Mouse (Mus musculus) heart, embryonic 15.5 days (tissue): Measurements from ENCODE around the gene Fam71f1. TPM values are rescaled to one million over a fixed set of nuclear protein-coding genes. Genes with fewer than 3 reads are reported as not detected.

Source experiments
- ATAC-seq: fragments of 200-750 bp; cut with Nextera tagmentation; replicated peaks from 2 replicates; pipeline ENCODE4 v1.8.0; 2017; ENCODE audit warnings: low read depth, moderate TSS enrichment; ENCODE audit not compliant: insufficient number of reproducible peaks, insufficient read depth, low FRiP score
- H3K27ac ChIP-seq: fragments of 300-500 bp; sonication (generic); 2 replicates; pipeline ENCODE4 v1.5.1; 2015; ENCODE audit warnings: mild to moderate bottlenecking, inconsistent platforms
- H3K27me3 ChIP-seq: fragments of 300-500 bp; sonication (generic); 2 replicates; pipeline ENCODE4 v1.6.1; 2015; ENCODE audit warnings: inconsistent platforms
- H3K36me3 ChIP-seq: fragments of 300-500 bp; sonication (generic); 2 replicates; pipeline ENCODE4 v1.6.1; 2015; ENCODE audit warnings: mild to moderate bottlenecking, inconsistent platforms
- H3K4me1 ChIP-seq: fragments of 300-500 bp; sonication (generic); replicated peaks from 2 replicates; pipeline ENCODE4 v1.6.1; 2015; ENCODE audit warnings: inconsistent platforms
- H3K4me2 ChIP-seq: fragments of 300-500 bp; sonication (generic); 2 replicates; pipeline ENCODE4 v1.6.1; 2015; ENCODE audit warnings: inconsistent platforms, mild to moderate bottlenecking, moderate library complexity
- H3K4me3 ChIP-seq: fragments of 300-500 bp; sonication (generic); 2 replicates; pipeline ENCODE4 v1.5.1; 2015; ENCODE audit warnings: mild to moderate bottlenecking, inconsistent platforms
- H3K9ac ChIP-seq: fragments of 300-500 bp; sonication (generic); 2 replicates; pipeline ENCODE4 v1.6.1; 2015; ENCODE audit warnings: mild to moderate bottlenecking, inconsistent platforms
- H3K9me3 ChIP-seq: fragments of 300-500 bp; sonication (generic); replicated peaks from 2 replicates; pipeline ENCODE4 v1.6.1; 2016; ENCODE audit warnings: inconsistent platforms
- WGBS: fragments of 180-500 bp; shearing (Covaris S2); methylation state at CpG from one replicate; pipeline ENCODE4 v1.1.7; 2015; ENCODE audit warnings: mixed read lengths; 5-methylcytosine and 5-hydroxymethylcytosine counted together
- polyA plus RNA-seq: library from polyadenylated mRNA; unstranded; fragments of >200 nt; fragmentation: Nextera tagmentation; extraction: Ambion mirVana; gene quantifications from 2 replicates; pipeline ENCODE4 v1.2.1, GENCODE M21; 2015

Gene Fam71f1
- 0.08 TPM in 1 of 2 replicates, not detected in the other for polyA plus RNA-seq

DNA sequence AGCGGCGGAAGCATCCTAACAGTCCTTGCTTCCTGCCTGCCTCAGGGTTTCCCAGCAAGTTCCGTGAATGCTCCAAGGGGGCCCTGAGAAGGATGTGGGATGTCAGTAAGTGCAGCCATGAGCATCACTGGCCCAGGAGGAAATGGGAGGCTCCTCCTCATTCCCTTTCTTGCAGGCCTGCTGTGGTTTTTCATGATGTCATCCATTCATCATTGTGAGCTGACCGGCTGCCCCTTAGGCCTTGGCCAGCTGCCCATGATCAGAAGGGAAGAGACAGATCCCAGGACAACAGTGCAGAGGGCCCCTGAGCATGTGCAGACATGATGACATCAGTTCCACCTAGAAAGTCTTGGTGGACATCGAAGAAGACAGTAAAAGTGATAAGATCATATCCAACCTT is at the start of gene Fam71f1:
Fam71f1 (plus strand) TSS at position 262 of the 400 bp plus-strand sequence.
- Histone ChIP-seq H3K4me2 (no peak within 1 kb of the TSS), H3K36me3 (no peaks in the 10 kb centered on the region), H3K9me3 (no peaks in the 10 kb centered on the region), H3K27me3 (no peaks in the 10 kb centered on the region), H3K4me1 (0 out of 2 replicates have a peak, but pooled peaks cover 3% of the 10 kb centered on the region), H3K9ac (no peak within 1 kb of the TSS), H3K4me3 (no peak within 1 kb of the TSS), H3K27ac (no peak within 1 kb of the TSS)
- ATAC-seq: peak; percentile 60
- 45% methylated on average over 5 of the region's 5 CpGs for WGBS

DNA sequence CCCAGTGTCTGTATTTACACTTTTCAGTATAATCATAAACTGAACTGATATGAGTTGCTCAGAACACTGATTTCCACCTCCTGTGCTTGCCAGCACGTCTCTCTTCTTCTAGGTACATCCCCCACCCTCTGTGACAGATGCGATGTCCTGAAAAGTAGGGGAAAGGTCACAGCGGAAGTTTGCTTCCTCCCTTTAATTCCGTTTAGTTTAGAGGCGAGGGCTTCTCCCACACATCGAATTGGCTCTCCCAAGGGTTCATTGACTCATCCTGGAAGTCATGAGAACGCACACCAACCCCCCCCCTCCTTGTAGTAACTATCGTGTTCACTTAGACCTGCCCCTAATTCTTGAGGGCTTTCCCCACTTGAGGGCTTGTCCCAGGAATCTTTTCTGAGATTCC is 48.0 kb upstream of the Fam71f1 start:
- H3K9me3 ChIP-seq: no peaks in the 10 kb centered on the region
- peaks cover 19% of the 10 kb centered on the region for H3K4me1 ChIP-seq
- peak overlapping the region; percentile 35 for H3K4me2 ChIP-seq
- H3K4me3 ChIP-seq: 0 out of 2 replicates have a peak overlapping the region, but pooled peaks have one; percentile 1
- no peaks in the 10 kb centered on the region for H3K27me3 ChIP-seq
- WGBS: 3% methylated on average over 8 of the region's 8 CpGs
- no peak for ATAC-seq
- no peak overlapping the region; the same call in 1 of the 2 replicates for H3K27ac ChIP-seq
- H3K36me3 ChIP-seq: peaks cover 7% of the 10 kb centered on the region
- H3K9ac ChIP-seq: no peak overlapping the region

DNA sequence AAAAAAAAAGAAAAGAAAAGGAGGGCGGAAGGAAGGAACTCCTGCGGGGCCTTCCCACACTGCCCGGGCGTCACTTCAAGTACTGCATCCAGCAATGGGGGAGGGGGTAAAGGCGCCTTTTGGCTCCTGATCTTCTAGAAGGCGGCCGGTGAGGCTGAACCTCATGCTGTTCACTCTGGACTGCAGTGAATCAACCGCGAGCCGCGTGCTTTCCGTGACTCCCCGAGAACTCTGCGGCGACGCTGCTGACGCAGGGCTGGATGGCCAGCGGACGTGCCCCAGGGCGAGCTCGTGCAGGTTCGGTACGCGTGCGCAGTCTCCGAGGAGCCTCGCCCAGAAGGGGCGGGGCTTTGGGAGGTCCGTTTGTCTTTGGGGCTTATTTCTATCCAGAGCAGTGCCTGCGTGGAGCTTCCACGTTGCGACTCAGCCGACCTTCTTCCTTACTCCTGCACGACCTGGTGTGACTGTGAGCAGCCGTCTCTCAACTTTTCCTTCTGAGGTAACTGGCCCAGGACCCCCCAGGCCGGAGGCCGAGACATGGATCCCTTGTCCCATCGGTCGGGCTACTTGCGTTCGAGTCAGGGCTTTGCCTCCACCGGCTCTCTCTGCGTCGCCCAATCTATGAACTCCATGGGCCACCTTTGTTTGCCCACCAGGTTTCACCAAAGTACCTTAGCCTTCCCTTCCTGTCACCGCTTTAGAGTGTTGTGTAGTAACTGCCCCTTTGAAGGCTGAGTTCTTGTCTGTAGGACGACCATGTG is 46.4 kb upstream of the Fam71f1 start, which contains the start of gene Hilpda:
Hilpda (plus strand) TSS at position 177 of the 761 bp plus-strand sequence.
- H3K9me3 ChIP-seq: no peaks in the 10 kb centered on the region
- ATAC-seq: peak; percentile 97
- peak within 1 kb of the TSS; percentile 78 for H3K4me2 ChIP-seq
- peaks cover 19% of the 10 kb centered on the region for H3K4me1 ChIP-seq
- peaks cover 7% of the 10 kb centered on the region for H3K36me3 ChIP-seq
- peak within 1 kb of the TSS; percentile 72 for H3K9ac ChIP-seq
- H3K27ac ChIP-seq: peak within 1 kb of the TSS; percentile 87
- no peaks in the 10 kb centered on the region for H3K27me3 ChIP-seq
- under 1% methylated on average over 45 of the region's 46 CpGs for WGBS
- peak within 1 kb of the TSS; percentile 78 for H3K4me3 ChIP-seq

DNA sequence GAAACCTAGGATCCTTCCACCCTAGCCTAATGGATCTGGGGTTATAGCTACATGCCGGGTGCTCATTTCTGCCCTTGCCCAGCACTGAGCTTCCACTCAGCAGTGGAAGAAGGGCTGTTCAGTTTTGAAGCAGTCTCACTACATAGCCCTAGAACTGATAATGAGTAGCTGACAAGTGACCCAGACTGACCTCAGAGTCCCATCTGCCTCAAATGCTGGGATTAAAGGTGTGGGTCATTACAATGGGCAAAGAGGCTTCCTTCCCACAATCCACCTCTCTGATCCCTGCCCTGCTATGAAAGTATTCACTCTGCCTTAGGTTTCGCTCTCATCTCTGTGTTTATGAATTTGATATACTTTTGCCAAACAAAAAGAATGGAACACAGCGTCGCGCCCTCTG is 42.2 kb upstream of the Fam71f1 start:
- H3K4me1 ChIP-seq: peaks cover 17% of the 10 kb centered on the region
- no peaks in the 10 kb centered on the region for H3K27me3 ChIP-seq
- peaks cover 7% of the 10 kb centered on the region for H3K36me3 ChIP-seq
- no peak overlapping the region for H3K4me2 ChIP-seq
- WGBS: 98% methylated on average over 5 of the region's 5 CpGs
- ATAC-seq: no peak
- no peak overlapping the region for H3K27ac ChIP-seq
- no peak overlapping the region for H3K9ac ChIP-seq
- H3K4me3 ChIP-seq: no peak overlapping the region
- H3K9me3 ChIP-seq: no peaks in the 10 kb centered on the region

DNA sequence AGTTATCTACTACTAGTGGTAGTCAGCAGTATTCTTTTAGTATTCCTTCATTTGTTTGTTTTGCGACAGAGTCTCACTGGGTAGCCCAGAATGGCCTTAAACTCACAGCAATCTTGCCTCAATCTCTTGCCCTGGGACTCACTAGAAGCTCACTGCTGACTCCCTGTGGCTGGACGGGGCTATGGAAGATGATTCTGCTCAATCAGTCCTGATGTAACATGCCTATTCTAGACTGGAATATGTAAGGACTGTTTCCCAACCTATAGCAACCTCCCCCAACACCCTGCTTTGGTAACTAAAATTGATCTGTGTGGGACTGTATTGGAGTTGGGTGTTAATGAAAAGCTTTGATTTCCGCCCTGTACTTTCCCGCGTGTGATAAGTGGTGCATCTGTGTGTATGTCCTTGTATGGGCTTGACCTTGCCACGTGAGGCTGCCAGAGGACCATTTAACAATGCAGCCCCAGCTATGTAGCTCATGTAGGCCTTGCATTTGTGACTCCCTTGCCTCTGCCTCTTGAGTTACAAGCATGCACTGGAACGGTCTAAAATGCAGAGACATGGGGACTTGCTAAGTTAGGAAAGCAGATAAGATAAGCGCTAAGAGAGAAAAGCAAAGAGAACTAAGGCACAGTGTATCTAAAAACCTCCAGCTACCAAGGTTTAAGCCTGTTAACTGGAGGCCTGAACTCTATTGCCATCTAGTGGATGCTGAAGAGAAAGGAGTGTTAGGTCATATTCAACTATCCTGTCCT is 40.2 kb upstream of the Fam71f1 start:
- H3K27me3 ChIP-seq: no peaks in the 10 kb centered on the region
- H3K9ac ChIP-seq: 0 out of 2 replicates have a peak overlapping the region, but pooled peaks have one; percentile 5
- ATAC-seq: peak; percentile 74
- no peak overlapping the region for H3K4me3 ChIP-seq
- no peaks in the 10 kb centered on the region for H3K9me3 ChIP-seq
- 11% methylated on average over 8 of the region's 8 CpGs for WGBS
- H3K27ac ChIP-seq: peak overlapping the region; percentile 82
- peaks cover 12% of the 10 kb centered on the region for H3K4me1 ChIP-seq
- H3K36me3 ChIP-seq: peaks cover 7% of the 10 kb centered on the region
- H3K4me2 ChIP-seq: 0 out of 2 replicates have a peak overlapping the region, but pooled peaks have one; percentile 21

DNA sequence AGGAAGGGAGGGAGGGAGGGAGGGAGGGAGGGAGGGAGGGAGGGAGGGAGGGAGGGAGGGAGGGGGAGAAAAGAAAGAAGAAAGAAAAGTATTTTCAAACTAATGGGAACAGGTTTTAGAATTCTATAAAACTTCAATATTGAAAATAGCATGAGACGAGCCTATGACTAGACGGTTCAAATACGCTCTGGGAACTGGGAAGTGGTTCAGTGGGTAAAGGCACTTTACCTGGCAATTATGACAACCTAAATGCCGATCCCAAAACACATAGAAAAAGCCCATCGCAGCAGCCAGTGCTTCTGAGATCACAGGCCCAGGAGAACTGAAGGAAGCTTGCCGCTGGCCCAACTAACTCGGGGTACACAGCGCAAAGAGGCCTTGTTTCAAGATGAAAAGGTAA is 39.6 kb upstream of the Fam71f1 start, which contains the start of gene Fam71f2:
Fam71f2 (plus strand) TSS at position 301 of the 400 bp plus-strand sequence.
- H3K9ac ChIP-seq: 0 out of 2 replicates have a peak within 1 kb of the TSS, but pooled peaks have one; percentile 5
- peak within 1 kb of the TSS; percentile 82 for H3K27ac ChIP-seq
- H3K4me1 ChIP-seq: peaks cover 7% of the 10 kb centered on the region
- H3K4me2 ChIP-seq: 0 out of 2 replicates have a peak within 1 kb of the TSS, but pooled peaks have one; percentile 21
- H3K36me3 ChIP-seq: peaks cover 7% of the 10 kb centered on the region
- ATAC-seq: no peak
- H3K9me3 ChIP-seq: no peaks in the 10 kb centered on the region
- no peaks in the 10 kb centered on the region for H3K27me3 ChIP-seq
- H3K4me3 ChIP-seq: no peak within 1 kb of the TSS
- 79% methylated on average over 8 of the region's 8 CpGs for WGBS

DNA sequence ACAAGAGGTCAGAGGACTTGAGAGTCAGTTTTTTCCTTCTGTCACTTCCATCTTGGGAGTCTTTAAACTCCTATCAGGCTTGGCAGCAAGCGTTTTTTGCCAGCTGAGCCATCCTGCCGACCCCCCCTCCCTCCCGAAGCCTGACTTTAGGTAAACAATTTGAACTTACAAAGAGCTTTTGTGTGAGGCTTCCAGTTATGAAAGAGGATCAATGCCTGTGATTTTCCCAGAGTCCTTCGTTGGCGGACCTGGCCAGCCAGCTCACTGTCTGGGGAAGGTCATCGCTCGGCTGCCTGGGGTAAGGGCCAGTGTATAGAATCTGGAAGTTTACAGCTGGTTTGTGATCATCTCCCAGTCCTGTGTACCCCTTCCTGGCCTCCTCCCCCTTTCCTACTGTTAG is 38.3 kb upstream of the Fam71f1 start:
- 55% methylated on average over 7 of the region's 7 CpGs for whole genome bisulfite sequencing
- no peak overlapping the region for H3K4me2 ChIP-seq
- H3K9ac ChIP-seq: no peak overlapping the region
- no peak overlapping the region for H3K27ac ChIP-seq
- ATAC-seq: no peak
- H3K4me3 ChIP-seq: no peak overlapping the region
- peaks cover 7% of the 10 kb centered on the region for H3K4me1 ChIP-seq
- H3K9me3 ChIP-seq: no peaks in the 10 kb centered on the region
- no peaks in the 10 kb centered on the region for H3K36me3 ChIP-seq
- no peaks in the 10 kb centered on the region for H3K27me3 ChIP-seq

DNA sequence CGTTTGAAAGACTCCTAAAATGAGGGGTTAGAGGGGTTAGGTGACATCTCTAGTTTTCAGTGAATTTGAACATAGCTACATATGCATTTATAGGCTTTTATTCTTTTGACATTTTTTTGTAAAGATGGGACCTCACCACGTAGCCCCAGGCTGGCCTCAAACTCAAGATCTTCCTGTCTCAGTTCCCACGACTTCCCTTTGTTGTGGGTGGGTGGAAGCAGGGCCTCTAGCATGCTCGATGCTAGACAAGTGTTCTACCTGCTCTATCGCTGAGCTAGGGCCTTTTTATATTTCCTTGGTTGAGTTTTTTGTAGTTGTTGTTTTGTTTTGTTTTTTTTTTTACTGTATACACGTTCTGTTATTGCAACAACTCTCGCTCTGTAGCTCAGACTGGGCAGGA is 32.1 kb upstream of the Fam71f1 start:
- H3K27me3 ChIP-seq: no peaks in the 10 kb centered on the region
- no peaks in the 10 kb centered on the region for H3K36me3 ChIP-seq
- no peaks in the 10 kb centered on the region for H3K4me1 ChIP-seq
- H3K4me3 ChIP-seq: no peak overlapping the region
- ATAC-seq: no peak
- no peak overlapping the region for H3K4me2 ChIP-seq
- H3K9ac ChIP-seq: no peak overlapping the region
- H3K9me3 ChIP-seq: no peaks in the 10 kb centered on the region
- H3K27ac ChIP-seq: no peak overlapping the region
- 74% methylated on average over 7 of the region's 7 CpGs for WGBS

DNA sequence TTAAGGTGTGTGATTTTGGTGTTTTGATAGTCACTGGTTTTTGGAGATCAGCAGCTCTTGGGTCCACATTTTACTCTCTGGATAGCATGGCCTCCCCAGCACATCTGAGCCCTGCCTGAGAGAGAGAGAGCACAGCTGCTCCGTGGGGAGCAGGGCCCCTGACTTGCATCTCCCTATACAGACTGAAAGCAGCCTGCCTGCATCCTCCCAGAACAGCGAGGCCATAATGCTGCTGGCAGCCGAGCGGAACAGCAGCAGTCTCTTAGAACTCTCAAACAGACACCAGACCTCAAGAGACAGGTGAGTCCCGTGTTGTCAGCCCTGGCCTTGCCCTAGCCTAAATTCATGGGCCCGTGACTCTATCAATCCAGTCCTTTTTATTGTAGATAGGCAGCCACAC is 31.5 kb upstream of the Fam71f1 start:
- Histone ChIP-seq H3K4me2 (no peak overlapping the region), H3K27ac (no peak overlapping the region), H3K4me3 (no peak overlapping the region), H3K36me3 (no peaks in the 10 kb centered on the region), H3K4me1 (no peaks in the 10 kb centered on the region), H3K27me3 (no peaks in the 10 kb centered on the region), H3K9ac (no peak overlapping the region), H3K9me3 (no peaks in the 10 kb centered on the region)
- WGBS: 47% methylated on average over 6 of the region's 6 CpGs
- no peak for ATAC-seq

DNA sequence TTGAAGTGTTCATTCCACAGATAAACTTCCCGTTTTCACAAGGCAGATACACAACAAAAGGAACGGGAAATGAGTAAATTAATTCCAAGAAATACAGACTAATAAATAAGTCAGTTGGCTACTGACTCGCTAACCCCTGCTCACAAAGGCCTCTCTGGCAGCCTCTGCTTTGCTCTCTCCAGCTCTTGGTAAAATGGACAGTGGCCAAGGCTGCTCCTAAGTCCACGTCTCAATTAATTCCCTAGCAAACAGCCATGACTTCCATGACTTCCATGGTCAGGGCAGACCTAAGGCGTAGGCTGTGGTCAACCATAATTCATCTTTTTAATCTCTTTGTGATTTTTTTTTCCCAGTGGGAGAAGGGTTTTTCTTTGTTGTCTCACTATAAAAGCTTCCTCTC is 31.0 kb upstream of the Fam71f1 start:
- 63% methylated on average over 5 of the region's 5 CpGs for WGBS
- no peak overlapping the region for H3K4me3 ChIP-seq
- no peak overlapping the region for H3K4me2 ChIP-seq
- H3K27me3 ChIP-seq: no peaks in the 10 kb centered on the region
- ATAC-seq: no peak
- H3K36me3 ChIP-seq: no peaks in the 10 kb centered on the region
- H3K4me1 ChIP-seq: no peaks in the 10 kb centered on the region
- no peak overlapping the region for H3K9ac ChIP-seq
- H3K27ac ChIP-seq: no peak overlapping the region
- no peaks in the 10 kb centered on the region for H3K9me3 ChIP-seq

DNA sequence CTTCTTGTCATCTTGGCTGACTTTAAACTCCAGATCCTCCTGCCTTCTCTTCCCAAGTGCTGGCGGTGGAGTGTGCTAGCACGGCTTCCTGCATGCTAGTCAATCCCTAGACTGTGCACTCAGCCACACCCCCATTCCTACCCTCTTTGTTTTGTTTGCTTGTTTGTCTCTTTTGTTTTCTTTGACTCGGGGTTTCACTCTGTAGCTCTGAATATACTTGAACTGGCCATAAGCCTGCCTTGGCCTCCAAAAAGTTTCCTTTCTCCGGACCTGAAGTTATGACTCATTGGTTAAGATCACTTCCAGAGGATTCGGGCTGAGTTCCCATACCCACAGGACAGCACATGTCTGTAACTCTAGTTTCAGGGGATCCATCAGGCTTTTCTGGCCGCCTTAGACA is 30.3 kb upstream of the Fam71f1 start:
- Histone ChIP-seq H3K27ac (no peak overlapping the region), H3K36me3 (no peaks in the 10 kb centered on the region), H3K4me1 (no peaks in the 10 kb centered on the region), H3K27me3 (no peaks in the 10 kb centered on the region), H3K9me3 (no peaks in the 10 kb centered on the region), H3K4me3 (no peak overlapping the region), H3K4me2 (no peak overlapping the region), H3K9ac (no peak overlapping the region)
- ATAC-seq: no peak
- WGBS: 56% methylated on average over 6 of the region's 6 CpGs
